Mouse (Mus musculus) forebrain, embryonic 16.5 days (tissue): ENCODE data around the gene Olfr796. TPM values are rescaled to one million over a fixed set of nuclear protein-coding genes. Genes with fewer than 3 reads are reported as not detected.

Experiments
- microRNA-seq: library from miRNA; unstranded; fragments of <30 nt; microRNA quantifications from one replicate; pipeline ENCODE4, GENCODE M21; 2017
- polyA plus RNA-seq: library from polyadenylated mRNA; unstranded; fragments of >200 nt; fragmentation: Nextera tagmentation; extraction: Ambion mirVana; gene quantifications from 2 replicates; pipeline ENCODE4 v1.2.1, GENCODE M21; 2015

The Olfr796 gene
- polyA plus RNA-seq, 1 experiment from 2014 or later, result not detected

Small RNAs within 50 kb of the gene (microRNA-seq; reads per million reads assigned to microRNA genes)
- gene Gm23252, result not detected

Other genes with a start within 250 kb of the Olfr796 start
- 0.07 and 0.15 TPM in 2 replicates for gene Olfr784, start 228.5 kb downstream of the Olfr796 start, polyA plus RNA-seq
- not detected in 2 replicates for gene Olfr785, start 207.1 kb downstream of the Olfr796 start, polyA plus RNA-seq
- not detected in 2 replicates for gene Olfr786, start 185.3 kb downstream of the Olfr796 start, polyA plus RNA-seq
- gene Olfr787, start 150.7 kb downstream of the Olfr796 start, polyA plus RNA-seq, result not detected in 2 replicates
- gene Olfr788, start 141.6 kb downstream of the Olfr796 start, polyA plus RNA-seq, result not detected in 2 replicates
- gene Olfr789, start 127.8 kb downstream of the Olfr796 start, polyA plus RNA-seq, result not detected in 2 replicates
- not detected in 2 replicates for gene Olfr790, start 114.1 kb downstream of the Olfr796 start, polyA plus RNA-seq
- not detected in 2 replicates for gene Olfr791, start 90.8 kb downstream of the Olfr796 start, polyA plus RNA-seq
- not detected in 2 replicates for gene Olfr792, start 73.4 kb downstream of the Olfr796 start, polyA plus RNA-seq
- gene Olfr794, start 44.9 kb downstream of the Olfr796 start, polyA plus RNA-seq, result not detected in 2 replicates
- gene Olfr798, start 15.4 kb upstream of the Olfr796 start, polyA plus RNA-seq, result not detected in 2 replicates
- not detected in 2 replicates for gene Olfr799, start 24.9 kb upstream of the Olfr796 start, polyA plus RNA-seq
- not detected in 2 replicates for gene Olfr800, start 45.1 kb upstream of the Olfr796 start, polyA plus RNA-seq
- not detected in 2 replicates for gene Olfr801, start 61.3 kb upstream of the Olfr796 start, polyA plus RNA-seq
- gene Olfr802, start 75.6 kb upstream of the Olfr796 start, polyA plus RNA-seq, result 0.06 TPM in 1 of 2 replicates, not detected in the other
- gene Olfr803, start 81.7 kb upstream of the Olfr796 start, polyA plus RNA-seq, result not detected in 2 replicates
- not detected in 2 replicates for gene Olfr804, start 90.6 kb upstream of the Olfr796 start, polyA plus RNA-seq
- gene Olfr805, start 116.8 kb upstream of the Olfr796 start, polyA plus RNA-seq, result not detected in 2 replicates
- not detected in 2 replicates for gene Olfr806, start 129.4 kb upstream of the Olfr796 start, polyA plus RNA-seq
- not detected in 2 replicates for gene Olfr807, start 145.2 kb upstream of the Olfr796 start, polyA plus RNA-seq
- not detected in 2 replicates for gene Olfr808, start 152.9 kb upstream of the Olfr796 start, polyA plus RNA-seq
- gene Olfr809, start 162.1 kb upstream of the Olfr796 start, polyA plus RNA-seq, result not detected in 2 replicates
- gene Olfr810, start 182.3 kb upstream of the Olfr796 start, polyA plus RNA-seq, result not detected in 2 replicates
- gene Olfr811, start 191.8 kb upstream of the Olfr796 start, polyA plus RNA-seq, result not detected in 2 replicates
- not detected in 2 replicates for gene Olfr812, start 233.5 kb upstream of the Olfr796 start, polyA plus RNA-seq
- gene Olfr813, start 242.8 kb upstream of the Olfr796 start, polyA plus RNA-seq, result not detected in 2 replicates